Mouse (Mus musculus) R1 (cell line): ENCODE data around the gene Sdf4.

ENCODE experiments used
- DNase-seq: peaks from one replicate; pipeline ENCODE4 v3.0.0-alpha.2; 2018; ENCODE audit warnings: low read depth, low spot score

Sdf4 gene

GRCm38 (mm10) chr4:156054606-156055005 is 61.9 kb downstream of the Sdf4 start:
- DNase-seq = no peak

- no peak for DNase-seq
These were observed 62.5 kb downstream of the Sdf4 start for GRCm38 (mm10) chr4:156055173-156055572.

DNA sequence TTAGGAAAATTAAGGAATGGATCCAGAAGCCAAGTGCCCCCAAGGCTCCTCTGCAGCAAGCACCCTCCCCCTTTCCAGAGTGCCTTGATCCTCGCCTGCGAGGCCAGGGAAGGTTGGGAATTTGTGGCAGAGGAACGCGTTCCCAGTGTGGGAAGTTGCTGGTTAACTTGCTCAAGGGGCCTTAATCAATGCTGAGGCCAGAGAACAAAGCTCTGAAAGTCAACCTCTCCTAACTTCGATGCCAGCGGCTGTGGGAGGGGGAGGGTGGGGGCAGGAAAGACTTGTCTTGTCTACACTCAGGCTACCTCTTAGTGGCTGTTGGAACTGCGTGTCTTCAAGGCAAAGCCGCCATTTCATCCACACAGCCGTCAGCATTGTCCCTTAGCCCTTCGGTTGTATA is 65.0 kb downstream of the Sdf4 start:
- no peak for DNase-seq

- no peak for DNase-seq
These were observed 66.2 kb downstream of the Sdf4 start for GRCm38 (mm10) chr4:156058826-156059225.

DNA sequence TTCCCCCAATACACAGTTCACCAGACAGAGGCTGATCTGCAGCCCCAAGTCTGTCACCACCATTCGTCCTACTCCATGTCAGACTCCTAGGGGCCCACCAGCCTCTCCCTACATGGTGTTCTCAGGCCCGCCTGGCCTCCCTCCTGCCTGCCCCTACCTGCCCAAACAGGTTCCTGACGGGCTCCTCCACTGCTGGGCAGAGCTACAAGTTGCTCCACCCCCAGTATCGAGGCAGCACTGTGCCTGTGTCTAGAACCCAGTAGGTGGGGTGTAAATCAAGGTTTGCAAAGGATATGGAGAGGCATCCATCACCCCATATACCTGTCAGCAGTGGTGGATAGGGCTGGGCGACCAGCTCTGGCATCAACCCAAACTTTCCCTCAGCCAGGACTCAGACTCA is 66.6 kb downstream of the Sdf4 start, which contains the start of gene Ttll10:
Gene Ttll10 (minus strand): TSS at position 154 of the 400 bp plus-strand sequence.
- peak; percentile 54 for DNase-seq

DNA sequence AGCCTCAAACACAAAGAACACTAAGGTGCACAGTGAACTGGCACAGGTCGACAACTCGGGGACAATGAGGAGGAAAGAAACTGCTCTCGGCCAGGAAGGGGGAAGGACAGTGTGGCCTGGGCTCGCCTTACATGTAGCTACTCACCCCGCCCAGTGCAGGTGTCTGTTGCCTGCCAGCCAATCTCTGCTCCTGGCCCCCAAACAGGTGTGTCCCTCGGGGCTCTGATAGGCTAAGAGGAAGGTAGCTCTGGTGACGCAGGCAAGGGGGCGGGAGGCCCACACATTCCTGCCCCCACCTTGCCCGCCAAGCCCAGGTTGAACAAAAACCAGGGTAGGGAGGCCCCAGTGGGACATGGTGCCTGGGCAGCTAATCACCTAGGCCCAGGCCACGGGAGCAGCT is 67.0 kb downstream of the Sdf4 start:
- DNase-seq = peak; percentile 85
